Mouse (Mus musculus) NIH3T3 (cell line): ENCODE measurements around the gene 2510002D24Rik.

Source experiments
- DNase-seq: peaks from one replicate; pipeline ENCODE4 v3.0.0-alpha.2; 2012; ENCODE audit warnings: low read depth

Gene 2510002D24Rik

DNA sequence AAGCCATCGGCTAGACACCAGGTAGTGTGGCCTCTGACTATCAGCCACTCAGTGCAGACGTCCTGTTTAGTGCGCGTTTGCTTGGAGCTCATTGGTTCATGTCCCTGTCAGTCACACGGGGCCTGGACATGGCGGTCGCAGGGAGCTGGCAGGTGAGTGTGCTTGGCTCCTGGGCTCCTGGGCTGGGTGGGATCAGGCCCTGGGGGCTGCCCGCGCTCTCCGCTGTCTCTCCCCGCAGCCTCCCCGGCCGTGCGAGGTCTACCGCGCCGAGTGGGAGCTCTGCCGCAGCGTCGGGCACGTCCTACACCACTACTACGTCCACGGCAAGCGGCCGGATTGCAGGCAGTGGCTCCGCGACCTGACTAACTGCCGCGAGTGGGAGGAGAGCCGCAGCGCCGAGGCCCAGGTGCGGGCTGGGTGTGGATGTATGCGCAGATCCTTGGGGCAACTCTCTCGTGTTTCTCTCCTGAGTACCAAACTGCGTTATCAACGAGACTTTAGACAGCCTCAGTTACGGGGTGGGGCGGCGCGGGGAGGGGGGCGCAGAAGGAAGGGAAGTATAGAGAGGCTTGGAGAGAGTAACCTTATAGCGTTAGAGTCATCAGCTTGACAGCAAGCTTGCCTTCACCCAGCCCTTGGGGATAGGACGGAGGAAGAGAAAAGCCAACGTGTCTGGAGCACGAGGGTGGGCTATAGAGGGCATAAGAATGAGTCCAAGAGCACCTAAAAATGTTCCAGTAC lies at the start of gene 2510002D24Rik, which contains the start of gene Gm28539:
2510002D24Rik (plus strand) TSS at position 111 of the 741 bp plus-strand sequence.
Gm28539 (plus strand) TSS at position 117 of the 741 bp plus-strand sequence.
- peak; percentile 93 for DNase-seq

GRCm38 (mm10) chr16:18786652-18787051 lies 49.7 kb upstream of the 2510002D24Rik start:
- DNase-seq = no peak

DNA sequence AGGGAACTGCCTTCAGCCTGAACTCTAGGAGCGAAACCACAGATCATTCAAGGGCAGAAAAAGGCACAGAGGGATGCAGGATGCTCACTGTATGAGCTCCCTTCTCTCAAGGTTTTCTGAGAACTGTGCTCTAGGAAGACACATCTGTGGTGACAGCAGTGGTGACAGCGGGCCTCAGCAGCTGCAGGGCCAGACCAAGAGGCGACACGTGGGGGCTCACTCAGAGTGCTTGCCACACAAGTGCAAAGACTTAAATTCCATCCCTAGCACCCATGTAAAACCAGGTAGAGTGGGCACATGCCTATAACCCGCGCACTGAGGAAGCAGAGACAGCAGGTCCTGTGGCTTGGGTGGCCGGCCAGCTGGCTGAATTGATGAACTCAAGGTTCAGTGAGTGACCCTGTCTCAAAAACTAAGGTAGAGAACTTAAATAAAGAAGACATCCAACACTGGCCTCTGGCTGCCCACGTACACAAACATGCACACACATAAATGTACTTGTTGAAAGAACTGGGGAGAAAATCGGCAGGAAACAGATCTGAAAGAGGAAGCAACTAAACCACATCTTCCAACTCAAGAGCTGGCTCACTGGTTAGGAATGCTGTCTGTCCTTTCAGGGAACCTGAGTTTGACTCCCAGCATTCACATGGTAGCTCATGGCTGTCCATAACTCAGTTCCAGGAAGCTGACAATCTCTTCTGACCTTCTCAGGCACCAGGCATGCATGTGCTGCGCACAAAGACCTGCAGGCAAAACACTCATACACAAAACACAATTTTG lies 47.6 kb upstream of the 2510002D24Rik start:
- DNase-seq = peak; percentile 74

DNA sequence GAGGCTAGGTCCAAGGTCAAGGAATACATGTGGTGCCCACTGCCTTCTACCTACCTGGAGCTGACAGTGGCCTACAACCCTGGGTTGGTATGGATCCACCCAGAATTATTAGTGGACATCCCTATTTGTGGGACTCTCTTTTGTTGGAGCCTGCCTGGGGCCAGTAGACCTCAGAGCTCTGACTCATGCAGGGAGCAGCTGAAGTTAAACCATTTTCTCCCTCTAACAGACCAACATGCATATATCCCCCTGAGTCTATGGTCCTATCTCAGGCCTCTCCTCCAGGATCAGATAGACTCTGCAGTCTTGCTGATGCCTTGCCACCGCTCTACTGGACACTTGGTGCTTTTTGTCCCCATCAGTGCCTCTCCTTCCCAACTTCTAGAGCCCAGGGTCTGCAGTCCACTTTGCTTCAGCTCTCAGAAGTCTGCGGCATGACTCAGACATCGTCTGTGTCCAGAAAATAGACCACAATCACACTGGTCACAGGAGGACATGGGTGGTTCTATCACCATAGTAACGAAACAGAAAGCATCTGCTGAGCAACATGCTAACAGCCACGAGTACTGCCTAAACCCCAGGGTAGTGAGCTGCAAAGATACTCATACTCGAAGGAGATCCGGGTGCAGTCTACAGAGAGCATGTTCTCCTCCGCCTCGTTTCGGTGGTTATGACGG lies 41.0 kb upstream of the 2510002D24Rik start:
- DNase-seq = peak; percentile 85

DNA sequence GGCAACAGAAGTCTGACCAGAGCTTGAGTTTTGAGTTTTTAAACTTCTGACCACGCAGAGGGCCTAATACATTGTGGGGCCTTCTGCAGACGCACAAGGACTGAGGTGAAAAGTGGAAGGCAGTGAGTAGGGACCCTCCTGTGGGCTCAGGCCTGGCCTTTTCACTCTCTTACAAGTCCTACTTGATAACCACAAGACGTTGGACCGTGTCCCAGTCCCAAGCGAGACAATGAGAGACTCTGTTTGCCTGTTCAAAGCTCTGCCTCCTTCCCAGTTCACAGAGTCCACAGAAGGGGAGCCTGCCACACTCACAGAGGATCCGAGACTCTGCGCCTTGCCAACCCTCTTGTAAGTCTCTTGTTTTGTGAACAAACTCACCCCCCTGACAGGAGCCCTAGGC lies 39.7 kb upstream of the 2510002D24Rik start:
- peak; percentile 76 for DNase-seq

DNA sequence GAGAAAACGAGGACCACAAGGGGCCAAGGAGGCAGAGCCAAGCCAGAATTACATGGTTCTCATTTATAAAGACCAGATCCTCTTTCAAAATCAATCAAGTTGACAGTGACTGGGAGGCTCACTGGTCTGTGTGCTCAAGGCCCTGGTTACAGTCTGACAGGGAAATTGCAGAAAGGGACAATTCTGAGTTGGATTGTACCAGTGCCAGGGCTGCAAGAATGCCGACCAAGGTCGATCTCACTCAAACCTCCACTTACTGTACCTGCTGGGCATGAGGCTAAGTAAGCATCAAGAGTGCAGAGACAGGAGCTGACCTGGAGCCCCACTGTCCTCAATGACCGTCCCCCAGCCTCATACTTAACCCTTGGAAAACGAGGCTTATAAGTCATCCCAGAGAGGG lies 38.2 kb upstream of the 2510002D24Rik start:
- no peak for DNase-seq

- peak; percentile 82 for DNase-seq
Measured at GRCm38 (mm10) chr16:18798841-18799240, 37.5 kb upstream of the 2510002D24Rik start.

GRCm38 (mm10) chr16:18805746-18806145 lies 30.6 kb upstream of the 2510002D24Rik start:
- no peak for DNase-seq

GRCm38 (mm10) chr16:18809001-18809400 lies 27.4 kb upstream of the 2510002D24Rik start:
- peak; percentile 15 for DNase-seq

DNA sequence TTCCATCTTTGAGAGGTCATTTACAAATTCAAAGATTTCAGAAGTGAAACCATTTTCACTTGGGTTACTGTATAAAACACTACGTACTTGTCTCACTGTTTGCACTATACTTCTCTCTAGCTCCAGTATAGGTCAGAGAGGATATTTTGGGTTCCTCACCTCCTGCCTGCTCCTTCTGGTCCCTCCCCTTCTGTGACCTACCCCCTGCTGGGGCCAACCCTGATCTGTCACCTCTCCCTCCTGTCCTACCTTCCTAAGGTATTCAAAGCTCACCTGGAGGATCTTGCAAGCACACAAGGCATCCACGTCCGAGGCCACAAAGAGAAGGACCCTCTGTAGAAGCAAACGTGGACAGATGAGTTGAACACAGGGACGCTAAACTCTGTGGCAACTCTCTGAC lies 25.3 kb upstream of the 2510002D24Rik start:
- DNase-seq = no peak

DNA sequence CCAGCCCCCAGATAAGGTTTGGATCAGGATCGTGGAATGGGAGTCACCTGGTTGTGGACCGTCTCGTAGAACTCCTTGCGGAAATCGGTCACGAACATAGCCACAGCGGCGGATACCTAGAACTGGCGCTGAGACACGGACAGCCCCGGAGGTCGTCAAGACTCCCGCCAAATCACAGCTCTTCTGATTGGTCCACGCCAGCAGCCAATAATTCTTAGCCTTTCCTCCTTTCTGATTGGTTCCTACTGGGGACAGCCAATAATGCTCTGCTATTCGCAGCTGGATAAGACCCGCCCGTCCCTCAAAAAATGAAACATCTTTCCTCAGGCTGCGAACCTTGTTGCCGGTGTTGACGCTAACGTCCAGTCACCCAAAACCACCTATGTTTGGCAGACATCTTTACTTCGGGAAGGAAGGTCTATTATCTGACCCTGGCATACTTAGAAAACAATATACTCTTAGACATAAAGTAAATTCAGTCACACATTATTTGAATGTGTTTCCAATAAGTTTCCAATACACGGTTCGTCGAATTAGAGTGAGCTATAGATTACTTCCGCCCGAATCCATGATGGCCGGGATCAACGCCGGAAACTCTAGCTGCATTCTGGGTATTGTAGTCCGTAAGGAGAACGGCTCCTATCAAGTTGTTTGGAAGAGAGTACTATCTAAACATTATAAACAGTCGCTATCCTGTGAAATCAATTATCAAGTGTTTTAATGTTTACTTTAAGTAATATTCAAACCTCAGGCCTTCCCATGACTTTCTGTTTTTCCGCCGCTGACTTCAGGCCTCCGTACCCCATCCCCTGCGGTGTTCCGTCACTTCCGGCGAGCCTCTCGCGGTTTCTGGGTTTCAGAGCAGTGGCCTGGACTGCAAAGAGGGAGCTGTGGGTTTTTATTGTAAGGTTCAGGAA lies 24.7 kb upstream of the 2510002D24Rik start, which contains the start of the genes Ufd1 and Cdc45:
Ufd1 (plus strand) TSS at position 312 of the 917 bp plus-strand sequence.
Cdc45 (minus strand) TSS at position 520 of the 917 bp plus-strand sequence.
- peak; percentile 94 for DNase-seq

- no peak for DNase-seq
Measured at GRCm38 (mm10) chr16:18812385-18812910, 23.9 kb upstream of the 2510002D24Rik start.

DNA sequence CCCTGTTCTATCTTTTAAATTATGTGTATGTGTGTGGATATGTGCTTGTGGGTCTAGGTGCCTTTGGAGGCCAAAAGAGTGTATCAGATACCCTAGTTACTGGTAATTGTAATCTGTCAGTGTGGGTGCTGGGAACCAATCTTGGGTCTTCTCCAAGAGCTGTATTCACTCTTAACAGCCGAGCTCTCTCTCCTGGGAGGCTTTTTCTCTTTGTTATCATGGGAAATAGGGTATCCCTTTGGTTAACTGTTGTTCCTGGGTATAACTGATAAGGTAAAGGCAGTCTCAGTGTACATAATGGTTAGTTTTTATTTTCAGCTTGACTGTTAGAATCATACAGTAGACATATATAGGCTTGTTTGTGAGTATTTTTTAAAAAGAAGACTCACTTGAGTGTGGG lies 14.0 kb upstream of the 2510002D24Rik start:
- no peak for DNase-seq

DNA sequence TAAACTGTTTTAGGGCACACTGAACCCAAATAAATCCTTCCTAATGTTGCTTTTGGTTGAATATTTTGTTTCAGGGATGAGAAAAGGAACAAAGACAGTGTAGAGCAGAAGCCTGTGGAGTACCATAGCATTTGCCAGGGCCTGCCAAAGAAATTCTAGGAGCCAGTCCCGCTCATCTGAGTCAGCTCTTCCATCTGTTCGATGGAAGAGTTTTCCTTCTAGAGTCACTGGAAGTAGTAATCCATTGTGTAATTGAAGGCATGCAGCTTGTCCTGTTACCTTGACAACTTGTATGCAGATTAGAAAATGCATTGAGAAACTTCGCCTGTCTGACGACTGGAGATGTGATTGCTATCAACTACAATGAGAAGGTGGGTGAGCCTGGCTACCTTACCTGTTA lies 13.5 kb upstream of the 2510002D24Rik start:
- no peak for DNase-seq

- DNase-seq = no peak
Measured at GRCm38 (mm10) chr16:18828630-18829029, 7.7 kb upstream of the 2510002D24Rik start.

GRCm38 (mm10) chr16:18829102-18829501 lies 7.3 kb upstream of the 2510002D24Rik start:
- no peak for DNase-seq

GRCm38 (mm10) chr16:18833486-18833885 lies 2.9 kb upstream of the 2510002D24Rik start:
- no peak for DNase-seq

GRCm38 (mm10) chr16:18836073-18836467 lies 308 bp upstream of the 2510002D24Rik start:
- no peak for DNase-seq

GRCm38 (mm10) chr16:18838346-18838745 lies 2.0 kb downstream of the 2510002D24Rik start:
- no peak for DNase-seq

- DNase-seq = no peak
Measured at GRCm38 (mm10) chr16:18846301-18846820, 10.0 kb downstream of the 2510002D24Rik start.
